Mouse (Mus musculus): Measurements from ENCODE around the gene Neurl1a. TPM values are rescaled to one million over a fixed set of nuclear protein-coding genes. Genes with fewer than 3 reads are reported as not detected.

The Neurl1a gene
- total RNA-seq, 2 experiments from 2014 or later: not detected

DNA sequence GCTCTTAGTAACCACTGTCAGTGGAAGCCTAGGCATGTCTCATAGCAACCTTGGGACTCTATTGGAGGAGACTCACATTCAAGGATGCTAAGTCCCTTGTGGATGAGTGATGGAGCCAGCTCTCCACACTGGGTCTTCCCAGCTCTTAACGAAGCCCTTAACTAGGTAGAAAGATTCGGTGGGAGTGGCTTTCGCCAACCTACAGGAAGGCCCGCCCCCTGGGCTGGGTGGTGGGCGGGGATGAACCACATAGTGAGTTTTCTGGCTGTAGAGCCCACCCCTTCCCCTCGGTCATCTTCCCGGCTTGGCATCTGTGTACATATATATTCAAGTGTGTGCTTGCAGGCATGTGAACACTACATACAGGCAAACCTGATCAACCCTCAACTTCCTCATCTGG is 62.3 kb downstream of the Neurl1a start:
- no peak for ATAC-seq (ENCODE audit: poor library complexity, severe bottlenecking)

GRCm38 (mm10) chr19:47242227-47242626 is 63.6 kb downstream of the Neurl1a start:
- ATAC-seq (ENCODE audit: poor library complexity, severe bottlenecking): no peak

DNA sequence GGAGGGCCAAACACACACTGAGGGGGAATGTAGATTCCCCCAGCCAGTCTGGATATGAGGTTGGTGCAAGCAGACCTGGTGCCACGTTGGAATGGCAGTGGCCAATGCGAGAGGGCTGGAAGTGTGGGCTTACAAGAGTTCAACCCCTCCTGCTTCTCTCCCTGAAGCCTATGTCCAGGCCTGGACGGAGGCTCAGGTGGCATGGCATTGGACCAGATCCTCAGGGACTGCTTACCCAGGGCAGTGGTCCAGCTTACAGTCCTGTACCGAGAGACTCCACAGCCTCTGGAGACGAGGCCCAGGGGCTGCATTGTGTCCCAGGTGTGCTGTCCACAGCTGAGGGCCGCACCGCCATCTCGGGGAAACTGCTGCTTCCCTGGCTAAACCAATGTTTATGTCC is 66.9 kb downstream of the Neurl1a start:
- ATAC-seq (ENCODE audit: poor library complexity, severe bottlenecking): no peak

DNA sequence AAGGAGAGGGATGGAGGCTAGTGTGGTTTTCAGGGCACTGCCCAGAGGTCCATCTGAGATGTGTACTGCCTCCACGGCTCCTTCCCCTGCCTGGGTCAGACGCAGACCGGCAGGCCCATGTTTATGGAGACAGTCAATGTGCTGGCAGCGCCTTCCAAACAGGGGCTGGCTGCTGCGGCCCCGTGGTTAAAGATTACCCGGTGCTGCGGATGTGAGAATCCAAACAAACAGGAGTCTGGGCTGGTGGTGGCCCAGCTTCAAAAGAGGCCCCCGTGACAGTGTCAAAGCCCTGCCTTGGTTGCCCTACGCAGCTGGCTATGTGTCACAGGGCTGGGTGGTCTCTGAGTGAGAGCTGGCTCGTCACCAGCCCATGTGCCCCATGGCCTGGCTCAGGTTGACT is 69.2 kb downstream of the Neurl1a start:
- no peak for ATAC-seq (ENCODE audit: poor library complexity, severe bottlenecking)

GRCm38 (mm10) chr19:47248296-47248695 is 69.7 kb downstream of the Neurl1a start:
- ATAC-seq (ENCODE audit: poor library complexity, severe bottlenecking): no peak

DNA sequence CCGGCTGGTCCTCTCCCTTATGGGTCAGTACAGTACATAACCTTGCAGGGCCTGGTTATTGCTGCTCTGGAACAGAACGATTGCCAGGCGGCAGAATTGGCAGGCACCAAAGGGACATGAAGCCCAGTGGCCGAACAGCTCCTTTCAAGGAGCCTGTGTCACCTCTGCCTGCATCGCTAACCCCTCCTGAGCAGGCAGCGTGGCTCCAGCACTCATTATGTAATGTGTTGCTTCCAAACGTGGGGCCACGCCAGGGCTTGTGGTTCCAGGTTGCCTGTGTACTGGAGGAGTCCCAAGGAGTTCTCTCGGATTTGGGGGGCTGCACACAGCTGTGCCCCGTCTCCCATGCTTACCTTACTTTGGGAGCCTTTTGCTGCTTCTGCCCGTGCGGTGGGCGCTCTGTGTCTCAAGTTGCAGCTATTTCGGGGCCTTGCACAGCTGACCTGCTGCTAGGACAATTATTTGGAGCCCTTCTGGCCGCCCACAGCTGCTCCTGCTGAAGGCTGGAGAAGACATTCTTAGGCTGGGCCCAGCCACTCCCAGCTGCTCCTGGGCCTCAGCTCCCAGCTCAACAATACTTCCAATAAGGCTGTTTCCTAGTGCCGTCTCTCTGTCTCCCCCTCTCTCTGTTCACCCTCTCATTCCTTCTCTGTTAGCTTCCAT is 70.4 kb downstream of the Neurl1a start:
- ATAC-seq (ENCODE audit: poor library complexity, severe bottlenecking): no peak

- ATAC-seq (ENCODE audit: poor library complexity, severe bottlenecking): no peak
Measured at GRCm38 (mm10) chr19:47250931-47251330, 72.3 kb downstream of the Neurl1a start.

GRCm38 (mm10) chr19:47253053-47253628 is 74.5 kb downstream of the Neurl1a start:
- no peak for ATAC-seq (ENCODE audit: poor library complexity, severe bottlenecking)

DNA sequence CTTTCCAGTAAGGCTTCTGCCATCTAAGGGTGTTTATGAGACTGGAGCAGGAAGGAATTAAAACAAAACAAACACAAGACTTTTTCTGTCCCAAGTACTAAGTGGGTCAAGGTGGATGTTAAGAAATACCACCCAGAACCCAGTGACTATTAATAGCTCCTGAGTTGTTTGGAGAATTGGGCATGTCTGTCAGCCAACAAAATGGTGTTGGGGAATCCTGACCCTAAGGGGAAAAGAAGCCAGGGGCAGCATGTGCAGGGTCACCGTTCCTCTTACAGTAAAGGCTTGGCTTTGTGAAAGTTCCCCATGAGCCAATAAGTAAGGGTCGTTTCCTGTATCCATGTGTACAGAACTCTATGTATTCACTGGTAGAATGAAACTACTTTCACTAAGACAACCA is 76.4 kb downstream of the Neurl1a start:
- ATAC-seq (ENCODE audit: poor library complexity, severe bottlenecking): no peak

GRCm38 (mm10) chr19:47255919-47256318 is 77.3 kb downstream of the Neurl1a start:
- ATAC-seq (ENCODE audit: poor library complexity, severe bottlenecking): peak; percentile 69

DNA sequence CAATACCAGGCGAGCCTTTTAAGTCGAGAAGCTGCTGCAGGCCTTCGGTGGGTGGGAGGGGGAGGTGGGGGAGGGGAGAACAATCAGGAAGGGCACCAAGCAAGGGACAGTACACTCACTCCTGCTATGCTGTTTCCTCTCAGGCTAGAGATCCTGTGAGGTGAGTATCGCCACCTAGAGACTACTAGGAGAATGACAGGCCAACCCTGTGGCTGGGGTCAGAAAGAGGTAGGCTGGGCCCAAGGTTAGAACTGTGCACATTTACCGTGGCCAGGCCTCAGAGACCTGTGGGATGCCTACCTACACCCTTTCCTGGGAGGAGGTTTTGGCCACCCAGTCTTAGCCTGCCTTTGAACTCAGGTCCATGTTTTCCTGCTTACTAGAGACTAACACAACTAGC is 81.0 kb downstream of the Neurl1a start:
- no peak for ATAC-seq (ENCODE audit: poor library complexity, severe bottlenecking)

DNA sequence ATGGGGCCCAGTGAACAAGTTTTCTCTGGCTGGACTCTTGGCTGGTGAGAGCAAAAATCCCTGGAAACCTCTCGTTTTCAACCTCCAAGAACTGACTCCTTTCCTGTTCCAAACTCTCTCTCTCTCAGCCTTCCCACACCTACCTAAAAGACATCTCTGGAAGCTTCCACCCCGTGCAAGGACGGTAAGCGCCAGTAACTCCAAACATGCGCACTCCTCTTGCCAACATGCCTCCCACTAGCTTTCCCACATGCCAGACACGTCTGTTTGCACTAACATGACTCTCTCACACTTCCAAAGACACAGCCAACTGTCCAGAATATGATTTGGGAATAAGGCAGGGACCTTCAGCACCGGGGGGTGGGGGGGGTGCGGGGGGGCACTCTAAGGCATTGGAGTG is 82.6 kb downstream of the Neurl1a start:
- no peak for ATAC-seq (ENCODE audit: poor library complexity, severe bottlenecking)

DNA sequence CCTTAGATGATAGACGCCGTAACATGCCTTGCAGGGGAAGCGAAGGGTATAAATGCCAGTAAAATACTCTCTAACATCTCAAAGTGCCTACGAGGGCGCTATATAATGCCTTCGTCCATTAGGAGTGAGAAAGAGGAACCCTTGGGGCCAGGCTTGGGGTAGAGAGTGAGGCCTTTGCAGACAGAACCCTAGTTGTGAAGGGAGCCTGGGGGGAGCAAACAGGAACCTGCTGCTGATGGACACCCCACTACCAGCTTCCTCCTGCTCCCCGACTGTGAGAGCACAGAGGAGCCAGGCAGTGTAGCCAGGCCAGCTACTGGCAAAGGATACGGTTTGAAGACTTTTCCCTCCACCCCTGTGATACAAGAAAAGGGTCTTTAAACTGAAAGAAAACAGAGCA is 85.0 kb downstream of the Neurl1a start:
- peak; percentile 38; the same call in 1 of the 2 replicates for ATAC-seq (ENCODE audit: poor library complexity, severe bottlenecking)

GRCm38 (mm10) chr19:47264322-47265092 is 85.9 kb downstream of the Neurl1a start:
- no peak for ATAC-seq (ENCODE audit: poor library complexity, severe bottlenecking)

GRCm38 (mm10) chr19:47266070-47266801 is 87.6 kb downstream of the Neurl1a start:
- ATAC-seq (ENCODE audit: poor library complexity, severe bottlenecking): no peak

DNA sequence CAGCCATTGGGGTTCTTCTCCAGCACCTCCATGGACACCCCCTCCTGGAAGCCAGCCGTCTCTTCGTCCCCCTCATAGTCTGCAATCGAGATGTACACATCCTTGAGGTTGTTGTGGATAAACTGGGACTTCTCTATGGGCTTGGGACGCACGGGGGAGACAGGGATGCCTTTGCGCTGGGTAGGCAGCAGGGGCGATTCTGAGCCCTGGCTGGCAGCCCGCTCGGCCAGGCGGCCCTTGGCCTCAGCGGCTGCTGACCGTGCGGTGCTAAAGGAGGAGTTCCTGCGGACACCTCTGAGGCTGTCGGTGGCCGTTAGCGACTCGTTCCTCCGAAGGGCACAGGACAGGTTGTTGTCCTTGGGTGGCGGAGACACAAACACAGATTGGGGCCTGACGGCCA is 88.4 kb downstream of the Neurl1a start:
- no peak for ATAC-seq (ENCODE audit: poor library complexity, severe bottlenecking)

GRCm38 (mm10) chr19:47269729-47270128 is 91.1 kb downstream of the Neurl1a start:
- no peak for ATAC-seq (ENCODE audit: poor library complexity, severe bottlenecking)

DNA sequence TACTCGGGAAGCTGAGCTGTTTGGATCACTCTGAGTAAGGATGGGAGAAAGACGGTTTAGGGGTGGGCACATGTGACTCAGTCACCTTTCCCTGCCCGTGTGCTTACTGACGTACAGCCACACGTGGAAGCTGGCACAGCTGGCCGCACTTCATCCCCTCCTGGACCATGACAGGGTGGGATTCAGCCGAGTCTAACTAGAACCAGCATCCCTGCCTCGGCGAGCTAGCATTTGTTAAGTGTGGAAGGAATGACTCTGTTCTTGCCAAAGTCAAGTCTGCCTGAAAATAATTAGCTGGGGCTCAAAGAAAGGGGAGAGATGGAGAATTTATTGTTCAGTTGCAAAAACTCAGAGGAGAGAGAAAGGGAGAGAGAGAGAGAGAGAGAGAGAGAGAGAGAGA is 91.9 kb downstream of the Neurl1a start:
- no peak for ATAC-seq (ENCODE audit: poor library complexity, severe bottlenecking)

DNA sequence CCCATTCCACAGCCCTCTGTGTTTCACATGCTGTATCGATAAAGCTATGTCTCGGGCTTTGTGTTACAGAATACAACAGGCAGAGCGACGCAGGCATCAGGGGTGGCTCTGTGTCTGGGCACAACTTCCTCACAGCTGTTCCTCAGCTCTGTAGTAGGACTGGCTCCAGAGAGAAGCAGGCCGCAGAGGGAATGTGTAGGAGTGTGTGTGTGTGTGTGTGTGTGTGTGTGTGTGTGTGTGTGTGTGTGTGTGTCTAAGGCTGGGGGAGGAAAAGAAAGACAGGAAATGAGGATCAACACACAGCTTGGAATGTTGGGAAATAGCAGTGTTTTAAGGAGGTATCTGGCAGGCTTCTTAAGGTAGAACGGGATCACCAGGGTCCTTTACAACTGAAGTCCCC is 98.1 kb downstream of the Neurl1a start:
- no peak for ATAC-seq (ENCODE audit: poor library complexity, severe bottlenecking)

GRCm38 (mm10) chr19:47279372-47279771 is 100.8 kb downstream of the Neurl1a start:
- ATAC-seq (ENCODE audit: poor library complexity, severe bottlenecking): no peak

DNA sequence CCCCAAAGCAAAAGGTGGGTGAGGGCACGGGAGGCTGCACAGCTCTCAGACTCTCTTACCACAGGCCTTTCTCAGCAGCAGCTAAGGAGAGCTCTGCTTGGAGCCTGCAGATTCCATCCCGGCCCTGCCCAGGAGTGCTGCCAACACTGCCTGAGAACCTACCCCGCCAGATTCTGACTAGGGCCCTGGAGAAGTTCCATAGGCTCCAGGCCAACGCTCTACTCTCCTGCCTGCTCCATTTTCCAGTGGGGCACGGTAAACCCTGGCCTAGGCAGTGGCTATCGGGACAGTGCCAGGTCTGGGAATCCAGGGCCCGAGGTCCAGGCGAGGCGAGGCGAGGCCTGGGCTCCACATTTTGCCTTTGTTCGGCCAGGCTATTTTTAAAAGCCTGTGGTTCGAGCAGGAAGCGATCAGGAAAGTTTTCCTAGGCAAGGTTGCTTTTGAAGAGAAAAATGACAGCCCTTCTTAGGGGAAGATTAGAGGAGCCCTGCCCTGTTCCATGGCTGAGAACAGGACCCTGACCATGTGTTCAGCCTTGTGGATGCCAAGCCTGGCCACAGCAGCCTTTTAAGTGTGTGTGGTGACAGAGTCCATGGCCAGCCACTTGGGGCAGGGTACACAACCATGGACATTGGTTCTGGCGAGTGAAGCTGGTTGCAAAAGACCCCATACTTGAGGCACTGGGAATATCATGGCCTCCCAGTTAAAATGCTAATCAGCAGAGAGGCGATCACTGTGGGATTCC is 101.3 kb downstream of the Neurl1a start:
- no peak for ATAC-seq (ENCODE audit: poor library complexity, severe bottlenecking)

Measured in megakaryocyte, adult 5-6 weeks (primary cell).